Mouse (Mus musculus) NIH3T3 (cell line): ENCODE results near the gene Emilin2.

Experiments
- DNase-seq: peaks from one replicate; pipeline ENCODE4 v3.0.0-alpha.2; 2012; ENCODE audit warnings: low read depth

Emilin2 gene

GRCm38 (mm10) chr17:71264739-71265138, 47.0 kb downstream of the Emilin2 start:
- DNase-seq: no peak

DNA sequence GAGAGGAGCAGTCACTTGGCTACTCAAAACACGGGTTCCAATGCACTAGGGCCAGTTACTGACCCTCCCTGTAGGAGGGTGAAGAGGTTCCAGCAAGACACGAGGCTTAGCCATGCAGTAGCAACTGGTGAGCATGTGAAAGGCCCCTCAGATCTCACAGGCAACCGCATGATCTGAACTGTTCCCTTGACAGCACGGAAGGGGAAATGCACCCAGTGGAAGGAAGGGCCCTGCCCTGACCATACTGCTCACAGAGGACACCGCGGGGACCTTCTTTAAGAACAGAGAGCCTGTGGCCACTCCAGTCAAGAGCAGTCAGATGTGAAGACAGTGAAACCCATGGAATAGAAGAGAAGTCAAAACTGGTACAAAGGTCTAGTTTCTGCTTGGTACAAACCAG, 48.6 kb downstream of the Emilin2 start:
- DNase-seq: no peak

DNA sequence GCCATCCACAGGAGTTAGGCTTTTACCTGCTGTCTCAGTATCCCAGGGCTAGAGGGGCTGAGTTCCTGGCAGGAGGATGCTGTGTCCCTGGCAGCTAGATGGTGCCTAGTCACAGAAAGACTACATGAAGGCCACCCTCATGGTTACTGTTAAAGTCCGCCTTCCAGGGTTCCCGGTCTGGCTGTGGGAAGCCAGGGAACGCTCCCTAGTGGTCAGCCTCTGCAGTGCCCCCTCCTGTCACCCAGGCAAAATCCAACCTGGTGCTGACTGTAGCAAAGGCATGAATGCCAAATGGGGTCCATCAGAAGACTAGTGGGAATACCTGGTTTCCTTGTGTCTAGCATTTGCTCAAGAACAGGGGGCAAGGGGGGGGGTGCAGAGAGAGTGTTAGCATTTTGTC, 51.1 kb downstream of the Emilin2 start:
- DNase-seq: no peak

DNA sequence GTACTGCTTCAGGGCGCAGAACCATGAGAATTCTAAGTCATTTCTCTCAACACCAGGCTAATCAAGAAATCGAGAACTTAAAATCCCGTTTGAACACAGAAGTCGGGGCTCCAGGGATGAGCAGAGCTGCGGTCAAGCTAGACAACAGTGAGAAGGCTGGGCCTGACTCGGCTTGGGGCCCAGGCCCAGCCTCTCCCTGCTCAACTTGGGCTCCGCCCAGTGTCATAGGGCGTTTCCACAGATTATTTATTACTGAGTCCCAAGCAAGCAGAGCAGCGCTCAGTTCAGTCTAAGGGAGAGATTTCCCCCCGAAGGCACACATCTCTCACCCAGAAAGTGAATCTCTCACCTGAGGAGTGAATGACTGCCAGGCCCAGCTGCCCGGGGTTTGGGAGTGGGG, 52.1 kb downstream of the Emilin2 start:
- peak; percentile 20 for DNase-seq

- DNase-seq: peak; percentile 60
These were observed 54.8 kb downstream of the Emilin2 start for GRCm38 (mm10) chr17:71256806-71257536.

DNA sequence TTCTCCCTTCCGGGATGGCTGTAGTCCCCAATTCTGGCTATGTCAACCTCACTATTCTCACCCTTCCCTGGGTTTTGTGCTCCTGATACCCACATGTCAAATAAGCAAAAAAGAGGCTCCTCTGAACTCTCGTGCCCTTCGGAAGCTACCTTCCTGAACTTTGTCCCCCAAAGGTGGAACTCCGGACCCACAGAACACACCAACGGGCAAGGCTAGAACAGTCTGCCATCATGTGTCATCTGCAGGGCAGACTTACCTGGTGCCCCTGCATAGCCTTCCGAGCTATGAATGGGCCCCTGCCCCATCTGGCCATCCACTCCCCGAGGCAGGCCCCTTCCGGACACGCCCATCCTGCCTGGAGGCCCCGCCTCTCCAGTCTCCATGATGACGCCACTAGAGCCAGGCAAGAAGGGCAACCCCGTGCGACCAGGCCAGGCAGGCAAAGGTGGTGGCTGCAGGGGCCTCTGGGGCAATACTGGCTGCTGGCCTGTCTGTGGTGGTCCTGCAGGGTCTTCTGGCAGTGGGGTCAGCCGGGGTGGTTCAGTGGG, 55.6 kb downstream of the Emilin2 start:
- DNase-seq: no peak

- DNase-seq: peak; percentile 75
These were observed 57.0 kb downstream of the Emilin2 start for GRCm38 (mm10) chr17:71254736-71255135.

DNA sequence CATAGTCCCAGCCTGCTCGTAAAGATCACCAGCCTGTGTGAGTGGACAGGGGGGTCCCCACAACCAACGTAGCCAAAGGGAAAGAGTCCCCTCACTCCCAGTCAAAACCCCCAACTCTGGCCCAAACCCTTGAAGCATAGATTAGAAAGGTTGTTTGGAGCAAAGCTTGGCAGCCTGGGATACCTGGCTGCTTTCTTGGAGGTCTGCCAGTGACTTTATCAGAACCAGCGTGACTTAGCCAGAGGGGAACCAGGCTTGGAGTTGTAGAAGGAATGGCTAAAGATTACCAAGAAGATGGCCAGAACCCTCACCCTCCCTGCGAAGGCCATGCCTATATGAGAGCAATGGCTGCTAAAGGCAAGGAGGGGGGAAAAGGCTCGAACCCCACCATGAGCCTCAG, 57.7 kb downstream of the Emilin2 start:
- DNase-seq: no peak

- DNase-seq: no peak
These were observed 58.4 kb downstream of the Emilin2 start for GRCm38 (mm10) chr17:71253391-71253790.

GRCm38 (mm10) chr17:71252101-71252500, 59.7 kb downstream of the Emilin2 start:
- DNase-seq: no peak

- DNase-seq: peak; percentile 19
These were observed 60.2 kb downstream of the Emilin2 start for GRCm38 (mm10) chr17:71251601-71252001.

DNA sequence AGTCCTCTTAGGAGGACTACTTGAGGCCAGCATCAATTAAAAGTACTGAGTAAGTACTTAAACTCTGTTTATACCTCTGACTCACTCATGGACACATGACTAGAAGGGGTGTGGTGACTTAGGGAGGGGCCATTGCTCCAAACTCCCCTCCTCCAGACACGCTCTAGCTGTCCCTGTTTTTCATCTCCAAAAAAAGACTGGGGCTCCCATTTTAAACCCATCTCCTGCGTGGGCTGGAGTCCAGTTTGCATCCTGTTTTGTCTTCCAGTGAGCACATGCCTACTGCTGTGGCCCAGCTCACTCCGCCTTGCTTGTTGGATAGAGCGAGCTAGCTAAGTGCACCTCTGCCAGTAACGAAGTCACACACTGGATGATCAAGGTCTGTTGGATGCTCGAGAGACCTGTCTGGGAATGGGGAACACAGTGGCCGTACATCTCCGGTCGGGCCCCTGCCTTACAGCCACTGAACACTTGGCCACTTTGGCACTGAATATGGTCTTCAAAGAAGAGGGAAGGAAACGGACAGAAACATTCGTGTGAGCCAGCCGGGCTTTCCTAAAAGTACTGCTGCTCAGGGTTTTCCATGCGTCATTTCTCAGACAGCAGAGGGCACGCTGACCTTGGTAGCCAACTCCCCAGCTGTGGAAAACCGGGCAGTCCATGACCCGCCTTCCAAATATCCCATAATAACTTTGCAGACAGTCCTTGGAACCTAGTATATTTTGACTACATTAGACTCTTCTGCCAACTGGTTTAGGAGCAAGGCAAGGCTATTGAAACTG, 60.8 kb downstream of the Emilin2 start:
- DNase-seq: peak; percentile 63

DNA sequence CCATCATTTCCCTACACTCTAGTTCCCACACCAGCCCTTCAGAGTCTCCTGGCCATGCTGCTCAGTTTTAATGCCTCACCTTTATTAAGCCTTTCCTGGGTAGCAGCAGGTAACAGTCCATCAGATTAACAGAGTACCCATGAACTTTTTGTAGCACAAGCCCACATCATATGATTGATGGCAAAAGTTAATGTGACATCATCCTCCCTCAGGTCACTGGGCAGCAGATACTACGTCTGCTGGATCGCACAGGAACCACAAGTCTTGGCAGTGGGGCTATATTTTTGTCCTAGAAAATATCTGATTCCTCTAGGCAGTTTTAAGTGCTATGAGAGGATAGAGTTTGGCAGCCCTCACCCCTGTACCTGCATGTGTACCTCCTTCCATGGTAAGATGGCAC, 61.7 kb downstream of the Emilin2 start:
- peak; percentile 48 for DNase-seq

- no peak for DNase-seq
These were observed 62.8 kb downstream of the Emilin2 start for GRCm38 (mm10) chr17:71248963-71249362.

DNA sequence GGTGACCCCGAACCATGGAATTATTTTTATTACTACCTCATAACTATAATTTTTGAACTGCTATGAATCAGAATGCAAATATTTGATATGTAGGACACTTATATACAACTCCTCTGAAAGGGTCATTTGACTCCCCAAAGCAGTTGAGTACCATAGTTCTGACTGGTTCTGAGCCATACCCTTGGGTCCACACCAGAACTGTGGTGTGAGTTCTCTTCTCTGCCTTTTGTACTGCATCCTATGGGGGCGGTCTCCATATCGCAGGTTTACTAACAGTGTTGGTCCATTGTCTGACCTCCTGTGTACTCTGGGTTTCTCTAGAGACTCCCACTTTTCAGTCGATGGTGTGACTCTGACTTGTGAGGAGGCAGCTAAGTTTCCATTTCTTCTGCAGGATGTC, 65.8 kb downstream of the Emilin2 start:
- DNase-seq: no peak

GRCm38 (mm10) chr17:71245133-71245532, 66.6 kb downstream of the Emilin2 start:
- DNase-seq: no peak

DNA sequence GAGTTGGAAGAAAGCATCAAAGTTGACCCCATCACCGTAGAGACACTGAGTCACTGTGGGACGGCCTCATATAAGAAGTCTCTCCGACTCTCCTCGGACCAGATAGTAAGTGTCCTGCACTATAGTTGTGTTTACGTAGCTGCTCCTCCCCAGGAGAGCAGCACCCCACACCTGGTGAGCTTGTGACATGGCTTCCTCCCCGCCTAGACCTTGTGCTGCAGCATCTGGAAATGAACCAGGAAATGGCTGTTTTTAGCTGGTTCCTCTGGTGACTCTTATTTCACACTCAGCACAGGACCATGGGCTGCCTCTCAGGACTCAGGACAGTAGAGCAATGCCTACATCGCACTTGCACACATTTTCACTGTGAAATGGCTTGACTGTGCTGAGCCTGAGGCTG, 69.1 kb downstream of the Emilin2 start:
- DNase-seq: no peak

DNA sequence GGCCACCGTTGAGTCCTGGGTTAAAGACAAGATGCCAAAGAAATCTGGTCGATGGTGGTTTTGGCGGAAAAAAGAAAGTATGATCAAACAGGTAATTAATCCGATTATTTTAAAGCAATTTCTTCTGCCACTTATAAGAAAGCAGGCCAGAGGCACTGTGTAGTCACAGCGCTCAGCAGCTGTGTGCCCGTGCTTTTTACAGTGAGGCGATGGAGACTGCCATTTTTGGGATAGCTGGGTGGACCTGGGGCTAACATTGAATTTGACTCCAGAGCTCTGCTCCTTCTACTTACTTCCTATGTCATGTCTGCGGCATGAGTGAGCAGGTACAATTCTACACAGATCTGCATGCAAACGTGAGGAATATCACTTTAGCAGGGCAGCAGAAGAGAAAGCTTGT, 71.0 kb downstream of the Emilin2 start:
- no peak for DNase-seq

DNA sequence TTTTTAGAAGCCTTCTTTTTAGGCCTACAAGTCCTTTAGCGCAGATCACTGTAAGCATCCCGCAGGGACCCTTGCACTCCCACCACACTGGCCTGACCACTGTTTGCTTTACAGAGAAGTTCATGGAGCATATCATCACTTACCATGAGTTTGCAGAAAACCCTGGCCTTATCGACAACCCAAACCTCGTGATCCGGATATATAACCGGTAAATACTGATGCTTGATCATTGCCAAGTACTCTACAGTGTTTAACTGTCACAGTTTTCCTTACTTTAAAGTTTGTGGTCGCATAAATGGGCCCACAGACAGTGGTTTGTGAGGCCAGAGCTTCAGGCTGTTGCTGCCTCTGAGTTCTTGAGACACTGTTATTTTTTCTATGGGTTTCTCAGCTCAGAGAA, 73.3 kb downstream of the Emilin2 start:
- DNase-seq: no peak

- DNase-seq: no peak
These were observed 76.4 kb downstream of the Emilin2 start for GRCm38 (mm10) chr17:71235229-71235958.

DNA sequence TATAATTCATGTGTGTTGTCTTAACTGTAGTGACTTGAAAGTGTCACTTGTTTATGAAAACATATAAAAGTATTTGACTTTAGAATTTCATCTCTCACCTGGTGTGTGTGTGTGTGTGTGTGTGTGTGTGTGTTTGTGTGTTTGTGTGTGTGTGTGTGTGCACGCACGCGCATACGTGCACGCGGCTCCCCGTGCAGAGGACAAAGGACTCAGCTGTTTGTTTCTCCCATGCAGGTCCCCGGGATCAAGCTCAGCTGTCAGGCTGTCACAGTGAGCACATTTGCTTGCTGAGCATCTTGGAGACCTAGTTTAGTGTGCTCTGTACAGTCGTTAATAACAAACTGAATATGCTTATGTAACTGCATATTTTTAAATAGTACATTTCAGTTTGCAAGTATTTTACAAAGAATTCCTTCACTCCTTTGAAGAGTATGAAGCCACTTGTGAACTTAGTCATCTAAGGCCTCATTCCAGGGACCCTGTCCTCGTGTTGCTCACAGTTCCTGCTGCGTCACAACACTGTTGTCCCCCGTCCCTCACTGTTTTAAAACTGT, 77.7 kb downstream of the Emilin2 start:
- no peak for DNase-seq

GRCm38 (mm10) chr17:71233210-71233609, 78.6 kb downstream of the Emilin2 start:
- no peak for DNase-seq
